Mouse (Mus musculus) myocyte (in vitro differentiated cells): ENCODE measurements around the gene Baiap2. TPM values are rescaled to one million over a fixed set of nuclear protein-coding genes. Genes with fewer than 3 reads are reported as not detected.

Experiments
- H3K27me3 ChIP-seq: one replicate; pipeline ENCODE4 v1.6.1; 2011; ENCODE audit not compliant: control insufficient read depth, insufficient read depth, insufficient read length
- H3K36me3 ChIP-seq: one replicate; pipeline ENCODE4 v1.6.1; 2011; ENCODE audit not compliant: control insufficient read depth, insufficient read depth
- H3K4me2 ChIP-seq: one replicate; pipeline ENCODE4 v1.6.1; 2011; ENCODE audit warnings: low read depth, control low read depth
- H3K4me3 ChIP-seq: one replicate; pipeline ENCODE4 v1.5.1; 2011; ENCODE audit warnings: mild to moderate bottlenecking, control low read depth, moderate library complexity
- H3K79me2 ChIP-seq: one replicate; pipeline ENCODE4 v1.6.1; 2011; ENCODE audit not compliant: control insufficient read depth, insufficient read depth
- H3ac ChIP-seq: one replicate; pipeline ENCODE4 v1.6.1; 2011; ENCODE audit not compliant: control insufficient read depth, insufficient read length
- CEBPB ChIP-seq: IDR thresholded peaks from 2 replicates; pipeline ENCODE4 v1.6.1; 2011; ENCODE audit warnings: mild to moderate bottlenecking, moderate library complexity; ENCODE audit not compliant: poor library complexity, insufficient read depth, severe bottlenecking
- E2F4 ChIP-seq: IDR thresholded peaks from one replicate; pipeline ENCODE4 v1.6.1; 2011; ENCODE audit warnings: mild to moderate bottlenecking, control low read depth, moderate library complexity; ENCODE audit not compliant: insufficient read depth
- MAX ChIP-seq: IDR thresholded peaks from one replicate; pipeline ENCODE4 v1.6.1; 2011; ENCODE audit warnings: low read depth, mild to moderate bottlenecking, control low read depth
- MYOD1 ChIP-seq, 3 experiments: IDR thresholded peaks; one replicate each; pipeline ENCODE4 v1.6.1; 2011; ENCODE audit warnings: control low read depth in 2 of 3, low read depth in 2 of 3, mild to moderate bottlenecking in 2 of 3, moderate library complexity in 1 of 3; ENCODE audit not compliant: insufficient read length in 2 of 3, control insufficient read depth in 1 of 3
- MYOG ChIP-seq, 3 experiments: IDR thresholded peaks; one replicate each; pipeline ENCODE4 v1.6.1; 2011; ENCODE audit warnings: control low read depth in 2 of 3, low read depth in 2 of 3, mild to moderate bottlenecking in 2 of 3; ENCODE audit not compliant: insufficient read length in 2 of 3, control insufficient read depth in 1 of 3, insufficient read depth in 1 of 3
- POLR2A ChIP-seq: IDR thresholded peaks from one replicate; pipeline ENCODE4 v1.6.1; 2011; ENCODE audit warnings: low read depth, mild to moderate bottlenecking, control low read depth, moderate library complexity; ENCODE audit not compliant: insufficient read length
- POLR2AphosphoS2 ChIP-seq: IDR thresholded peaks from one replicate; pipeline ENCODE4 v1.6.1; 2011; ENCODE audit warnings: low read depth, control low read depth; ENCODE audit not compliant: insufficient read length
- REST ChIP-seq: IDR thresholded peaks from one replicate; pipeline ENCODE4 v1.6.1; 2011; ENCODE audit warnings: mild to moderate bottlenecking, control low read depth, moderate library complexity; ENCODE audit not compliant: insufficient read depth, insufficient read length
- SRF ChIP-seq: IDR thresholded peaks from one replicate; pipeline ENCODE4 v1.6.1; 2011; ENCODE audit warnings: low read depth; ENCODE audit not compliant: control insufficient read depth, insufficient read length
- TCF12 ChIP-seq: IDR thresholded peaks from one replicate; pipeline ENCODE4 v1.6.1; 2011; ENCODE audit warnings: mild to moderate bottlenecking, control low read depth; ENCODE audit not compliant: poor library complexity, insufficient read depth, severe bottlenecking
- TCF3 ChIP-seq: IDR thresholded peaks from one replicate; pipeline ENCODE4 v1.6.1; 2011; ENCODE audit warnings: low read depth, control low read depth; ENCODE audit not compliant: insufficient read length
- USF1 ChIP-seq: IDR thresholded peaks from one replicate; pipeline ENCODE4 v1.6.1; 2011; ENCODE audit warnings: low read depth, mild to moderate bottlenecking, control low read depth, moderate library complexity
- polyA plus RNA-seq: library from polyadenylated mRNA; unstranded; fragments of >200 nt; fragmentation: generic; extraction: Trizol; gene quantifications from one replicate; pipeline ENCODE4 v1.2.1, GENCODE M21; 2012; ENCODE audit warnings: missing spikeins

Gene Baiap2
- polyA plus RNA-seq, 1 experiment, result 23.0 TPM

DNA sequence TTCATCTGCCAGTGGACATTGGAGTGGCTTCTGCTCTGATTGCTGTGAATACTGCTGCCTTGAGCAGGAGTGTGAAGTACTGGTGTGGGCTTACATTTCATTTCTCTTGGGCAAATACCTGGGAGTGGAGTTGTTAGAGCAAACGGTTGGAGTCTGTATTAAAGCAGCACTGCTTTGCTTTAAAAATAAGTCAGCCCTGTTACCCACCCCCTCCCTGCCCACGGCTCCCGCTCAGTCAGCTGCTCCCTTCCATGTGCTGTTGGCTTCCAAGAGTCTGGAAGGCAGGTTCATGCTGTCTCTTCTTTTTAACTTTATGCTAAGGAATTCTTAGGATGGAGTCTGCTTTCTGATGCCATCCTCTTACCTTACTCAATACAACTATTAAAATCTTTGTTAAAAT is 18.9 kb downstream of the Baiap2 start:
- Histone ChIP-seq H3K27me3 (no peaks in the 10 kb centered on the region), H3K4me2 (no peak overlapping the region), H3ac (no peak overlapping the region), H3K79me2 (peaks cover 10% of the 10 kb centered on the region), H3K36me3 (peaks cover 28% of the 10 kb centered on the region), H3K4me3 (no peak overlapping the region)
- peak in 1 of 3 experiments; percentile 18 for TF ChIP-seq MYOD1 (IDR thresholded peaks at IDR 0.05; ENCODE audit: control insufficient read depth in 1 of 3, insufficient read length in 2 of 3, low read depth in 2 of 3)
- TF ChIP-seq REST, result no peak
- TF ChIP-seq MYOG (IDR thresholded peaks at IDR 0.05; ENCODE audit: control insufficient read depth in 1 of 3, insufficient read depth in 1 of 3, insufficient read length in 2 of 3, low read depth in 2 of 3), result no peak

- no peak for TF ChIP-seq TCF3
- no peaks in the 10 kb centered on the region for H3K79me2 ChIP-seq
- H3ac ChIP-seq, result no peak overlapping the region
- H3K36me3 ChIP-seq, result peaks cover 27% of the 10 kb centered on the region
- H3K4me2 ChIP-seq, result no peak overlapping the region
- H3K4me3 ChIP-seq, result no peak overlapping the region
- no peaks in the 10 kb centered on the region for H3K27me3 ChIP-seq
Measured at GRCm38 (mm10) chr11:119965053-119965452, 22.5 kb downstream of the Baiap2 start.

DNA sequence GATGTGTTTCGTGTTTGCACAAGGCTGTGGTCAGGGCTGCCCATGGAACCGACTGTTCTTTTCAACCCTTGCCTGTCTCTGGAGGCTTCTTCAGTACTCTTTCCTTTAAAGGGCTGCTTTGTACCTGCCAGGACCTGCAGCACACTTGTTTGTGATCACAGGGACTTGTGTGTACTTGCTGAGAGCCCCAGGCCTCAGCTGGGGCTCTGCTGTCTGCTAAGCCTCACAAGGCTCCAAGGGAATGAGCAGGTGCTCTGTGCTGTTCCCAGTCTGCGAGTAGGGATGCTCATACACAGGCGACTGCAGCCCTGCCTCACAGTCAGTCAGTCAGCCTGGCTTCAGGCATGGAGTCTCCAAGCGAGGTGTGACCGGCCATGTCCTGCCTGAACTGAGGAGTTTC is 23.7 kb downstream of the Baiap2 start:
- H3ac ChIP-seq, result no peak overlapping the region
- TF ChIP-seq TCF12 (no peak), SRF (no peak), POLR2AphosphoS2 (no peak), TCF3 (no peak), MAX (no peak), REST (no peak), MYOG (IDR thresholded peaks at IDR 0.05; ENCODE audit: control insufficient read depth in 1 of 3, insufficient read depth in 1 of 3, insufficient read length in 2 of 3, low read depth in 2 of 3) (no peak), CEBPB (no peak), POLR2A (no peak), USF1 (no peak), E2F4 (no peak), MYOD1 (IDR thresholded peaks at IDR 0.05; ENCODE audit: control insufficient read depth in 1 of 3, insufficient read length in 2 of 3, low read depth in 2 of 3) (no peak)
- no peaks in the 10 kb centered on the region for H3K27me3 ChIP-seq
- peaks cover 21% of the 10 kb centered on the region for H3K36me3 ChIP-seq
- no peak overlapping the region for H3K4me2 ChIP-seq
- H3K4me3 ChIP-seq, result no peak overlapping the region
- H3K79me2 ChIP-seq, result no peaks in the 10 kb centered on the region

GRCm38 (mm10) chr11:119967401-119967800 is 24.8 kb downstream of the Baiap2 start:
- Histone ChIP-seq H3K79me2 (no peaks in the 10 kb centered on the region), H3K36me3 (peaks cover 16% of the 10 kb centered on the region), H3K4me2 (no peak overlapping the region), H3K4me3 (no peak overlapping the region), H3K27me3 (no peaks in the 10 kb centered on the region), H3ac (no peak overlapping the region)
- no peak for TF ChIP-seq E2F4
- TF ChIP-seq TCF3, result no peak
- no peak for TF ChIP-seq TCF12
- no peak for TF ChIP-seq MAX
- TF ChIP-seq POLR2A, result no peak
- no peak for TF ChIP-seq MYOD1 (IDR thresholded peaks at IDR 0.05; ENCODE audit: control insufficient read depth in 1 of 3, insufficient read length in 2 of 3, low read depth in 2 of 3)

- Histone ChIP-seq H3K36me3 (peaks cover 16% of the 10 kb centered on the region), H3K4me2 (no peak overlapping the region), H3ac (no peak overlapping the region), H3K27me3 (no peaks in the 10 kb centered on the region), H3K79me2 (no peaks in the 10 kb centered on the region), H3K4me3 (no peak overlapping the region)
- no peak for TF ChIP-seq POLR2A
- TF ChIP-seq MYOG (IDR thresholded peaks at IDR 0.05; ENCODE audit: control insufficient read depth in 1 of 3, insufficient read depth in 1 of 3, insufficient read length in 2 of 3, low read depth in 2 of 3), result peak in 1 of 3 experiments; percentile 7
- no peak for TF ChIP-seq MAX
Measured at GRCm38 (mm10) chr11:119967892-119968291, 25.3 kb downstream of the Baiap2 start.

DNA sequence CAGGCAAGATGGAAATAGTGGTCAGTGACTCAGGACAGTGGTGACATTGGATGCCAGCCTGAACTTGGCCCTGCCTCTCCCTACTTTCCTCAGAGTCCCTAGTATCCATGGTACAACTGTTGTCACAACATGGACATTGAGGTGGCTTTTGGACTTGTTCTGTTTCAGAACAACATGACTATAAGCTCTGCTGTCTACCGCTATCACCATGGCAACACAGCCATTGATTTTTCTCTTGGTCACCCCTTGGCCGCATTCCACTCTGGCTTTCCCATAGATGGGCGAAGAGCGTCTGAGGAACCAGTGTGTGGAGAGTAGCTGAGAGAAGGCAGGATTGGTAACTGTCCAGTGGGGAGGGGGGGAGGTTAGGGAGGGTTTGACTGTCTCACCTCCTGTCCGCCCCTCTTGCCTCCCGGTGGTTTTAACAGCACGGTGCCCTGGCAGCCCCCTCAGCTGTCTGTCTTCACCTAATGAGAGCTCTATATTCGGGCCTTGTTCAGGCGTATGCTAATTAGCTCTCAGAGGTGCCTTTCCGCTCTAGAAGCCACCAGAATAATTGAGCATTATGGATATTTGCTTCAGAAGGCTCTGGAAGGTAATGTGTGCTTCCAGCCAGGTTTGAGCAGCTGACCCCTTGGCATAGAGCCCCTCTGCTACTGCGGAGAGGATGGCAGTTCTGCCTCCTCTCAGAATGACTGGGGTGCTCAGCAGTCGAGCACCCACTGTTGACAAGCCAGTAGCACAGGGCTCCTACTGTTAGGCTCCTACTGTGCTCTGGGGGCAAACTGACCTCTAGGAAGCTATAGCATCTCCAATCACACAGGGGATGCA is 27.7 kb downstream of the Baiap2 start:
- Histone ChIP-seq H3K79me2 (no peaks in the 10 kb centered on the region), H3K36me3 (peaks cover 10% of the 10 kb centered on the region), H3K27me3 (no peaks in the 10 kb centered on the region), H3ac (no peak overlapping the region), H3K4me3 (no peak overlapping the region), H3K4me2 (no peak overlapping the region)
- no peak for TF ChIP-seq POLR2A
- TF ChIP-seq MYOD1 (IDR thresholded peaks at IDR 0.05; ENCODE audit: control insufficient read depth in 1 of 3, insufficient read length in 2 of 3, low read depth in 2 of 3), result peak in 1 of 3 experiments; percentile 1
- no peak for TF ChIP-seq REST
